ENCODE assay signal across 9 mouse cellular contexts in genomic region chr7:118111128-118111527, GRCm38 (mm10). TPM values are rescaled to one million over a fixed set of nuclear protein-coding genes. Genes with fewer than 3 reads are reported as not detected.
DNase-seq lines count a peak whose midpoint lies in the region; ATAC-seq and TF ChIP-seq lines count a peak whose summit lies in the region.
"Had no signal": no experiment of that assay in that cellular context is flagged by ENCODE, and none has a peak within 500 bp of the region (broad histone marks: within the 10 kb centered on the region; RNA-seq: fewer than 3 reads in every experiment).

No protein-coding gene starts in this region.

- no peak overlapping the region for H3K4me2 ChIP-seq in forebrain, embryonic 16.5 days (ENCODE audit: low read length)
- H3K4me2 ChIP-seq in liver, embryonic 14.5 days (ENCODE audit: low read depth): peak overlapping the region; percentile 81

- 82% methylated on average over 3 of the region's 3 CpGs for WGBS in forebrain, embryonic 10.5 days
- 78% methylated on average over 3 of the region's 3 CpGs for WGBS in forebrain, embryonic 16.5 days
- 57% methylated on average over 3 of the region's 3 CpGs for WGBS in liver, embryonic 14.5 days (ENCODE audit: insufficient replicate concordance)

- no peak for TF ChIP-seq CTCF in liver, embryonic 14.5 days (IDR thresholded peaks at IDR 0.05; ENCODE audit: low read depth)

- no peak for ATAC-seq in forebrain, embryonic 16.5 days
- no peak for ATAC-seq in megakaryocyte, adult 5-6 weeks (ENCODE audit: poor library complexity, severe bottlenecking)
- no peak for ATAC-seq in liver, embryonic 14.5 days (ENCODE audit: insufficient read depth)

- no peaks in the 10 kb centered on the region for H3K9me3 ChIP-seq in forebrain, embryonic 10.5 days
- H3K9me3 ChIP-seq in forebrain, embryonic 16.5 days (ENCODE audit: control insufficient read depth, low read length): no peaks in the 10 kb centered on the region
- no peaks in the 10 kb centered on the region for H3K9me3 ChIP-seq in megakaryocyte, embryonic 14.5 days
- no peaks in the 10 kb centered on the region for H3K9me3 ChIP-seq in liver, embryonic 14.5 days (ENCODE audit: control insufficient read depth, low read length)

- no peak overlapping the region for H3K9ac ChIP-seq in forebrain, embryonic 16.5 days (replicated peaks; ENCODE audit: low read depth, low read length)
- peak overlapping the region; percentile 19 for H3K9ac ChIP-seq in liver, embryonic 14.5 days (replicated peaks)

- peak overlapping the region; percentile 99; the same call in 1 of the 2 replicates for H3K4me3 ChIP-seq in forebrain, embryonic 10.5 days
- H3K4me3 ChIP-seq in forebrain, embryonic 16.5 days (replicated peaks; ENCODE audit: low read length): no peak overlapping the region
- H3K4me3 ChIP-seq in megakaryocyte, embryonic 14.5 days (replicated peaks): peak overlapping the region; percentile 57
- H3K4me3 ChIP-seq in liver, embryonic 14.5 days (ENCODE audit: insufficient read depth in 1 of 2, low read depth in 2 of 2, low read length in 2 of 2): peak overlapping the region; percentile 13 to 29

- H3K36me3 ChIP-seq in forebrain, embryonic 10.5 days (replicated peaks): peaks cover 89% of the 10 kb centered on the region
- peaks cover 30% of the 10 kb centered on the region for H3K36me3 ChIP-seq in forebrain, embryonic 16.5 days (ENCODE audit: control insufficient read depth, insufficient read depth)
- H3K36me3 ChIP-seq in megakaryocyte, embryonic 14.5 days (replicated peaks; ENCODE audit: low read length): peaks cover 85% of the 10 kb centered on the region
- peaks cover 88% of the 10 kb centered on the region for H3K36me3 ChIP-seq in liver, embryonic 14.5 days (replicated peaks; ENCODE audit: control insufficient read depth, insufficient read depth, low read depth)

- H3K4me1 ChIP-seq in forebrain, embryonic 10.5 days: peaks cover 51% of the 10 kb centered on the region
- H3K4me1 ChIP-seq in forebrain, embryonic 16.5 days (replicated peaks; ENCODE audit: control insufficient read depth, insufficient read depth, low read length): peaks cover 45% of the 10 kb centered on the region
- H3K4me1 ChIP-seq in megakaryocyte, embryonic 14.5 days: peaks cover 84% of the 10 kb centered on the region
- H3K4me1 ChIP-seq in liver, embryonic 14.5 days (replicated peaks; ENCODE audit: control insufficient read depth in 2 of 2, insufficient read depth in 2 of 2, low read length in 1 of 2): peaks cover 17 to 35% of the 10 kb centered on the region in 2 experiments

- TF ChIP-seq EP300 in liver, embryonic 14.5 days (IDR thresholded peaks at IDR 0.05; ENCODE audit: low read depth): no peak

- H3K27ac ChIP-seq in forebrain, embryonic 10.5 days: no peak overlapping the region
- H3K27ac ChIP-seq in forebrain, embryonic 16.5 days (ENCODE audit: low read length): no peak overlapping the region
- H3K27ac ChIP-seq in liver, embryonic 14.5 days: no peak overlapping the region

- no peaks in the 10 kb centered on the region for H3K27me3 ChIP-seq in forebrain, embryonic 10.5 days (ENCODE audit: poor library complexity, severe bottlenecking)
- H3K27me3 ChIP-seq in forebrain, embryonic 16.5 days (replicated peaks; ENCODE audit: control insufficient read depth, insufficient read depth, low read length): no peaks in the 10 kb centered on the region
- H3K27me3 ChIP-seq in megakaryocyte, embryonic 14.5 days (replicated peaks): no peaks in the 10 kb centered on the region
- no peaks in the 10 kb centered on the region for H3K27me3 ChIP-seq in liver, embryonic 14.5 days (ENCODE audit: control insufficient read depth, insufficient read depth, low read length)

- no peak for DNase-seq in forebrain, embryonic 10.5 days (ENCODE audit: extremely low spot score, low spot score)
- DNase-seq in liver, embryonic 14.5 days (ENCODE audit: low read depth in 3 of 3, low spot score in 3 of 3): no peak
- no peak for DNase-seq in urinary bladder, adult 18-20 months (ENCODE audit: low spot score in 2 of 2)
- no peak for DNase-seq in testis, postnatal 14 days (ENCODE audit: low spot score)
- no peak for DNase-seq in kidney, postnatal 36 days
- DNase-seq: spleen, adult 18-20 months had no signal

RNA-seq across cellular contexts. Expression of gene Rps15a, which starts 4.9 kb away (rescaled TPM):
- polyA plus RNA-seq in forebrain, embryonic 10.5 days (2016; fragmentation: Nextera tagmentation; extraction: Ambion mirVana): 655 and 667 TPM in 2 replicates
- 414 and 460 TPM in 2 replicates for polyA plus RNA-seq in forebrain, embryonic 16.5 days (2015; fragmentation: Nextera tagmentation; extraction: Ambion mirVana)
- 17.8 TPM in 1 of 2 replicates, not detected in the other for polyA plus RNA-seq in megakaryocyte, embryonic 14.5 days (2012; ENCODE audit: insufficient read depth, low replicate concordance)
- total RNA-seq in megakaryocyte, adult 5-6 weeks (2015): 1,555 and 1,680 TPM in 2 replicates
- total RNA-seq in megakaryocyte, adult 5-6 weeks (2017): 559 and 757 TPM in 2 replicates
- polyA plus RNA-seq in liver, embryonic 14.5 days (2012; rRNA removed): 496 and 1,501 TPM in 2 replicates
- 630 and 672 TPM in 2 replicates for polyA plus RNA-seq in liver, embryonic 14.5 days (2014; fragmentation: Nextera tagmentation; extraction: Ambion mirVana)

RNA-seq across cellular contexts. Expression of gene Arl6ip1, which starts 18.3 kb away (rescaled TPM):
- 495 and 509 TPM in 2 replicates for polyA plus RNA-seq in forebrain, embryonic 10.5 days (2016; fragmentation: Nextera tagmentation; extraction: Ambion mirVana)
- polyA plus RNA-seq in forebrain, embryonic 16.5 days (2015; fragmentation: Nextera tagmentation; extraction: Ambion mirVana): 497 and 550 TPM in 2 replicates
- polyA plus RNA-seq in megakaryocyte, embryonic 14.5 days (2012; ENCODE audit: insufficient read depth, low replicate concordance): 8.6 and 11.6 TPM in 2 replicates
- 322 and 348 TPM in 2 replicates for total RNA-seq in megakaryocyte, adult 5-6 weeks (2015)
- total RNA-seq in megakaryocyte, adult 5-6 weeks (2017): 267 and 301 TPM in 2 replicates
- 109 and 184 TPM in 2 replicates for polyA plus RNA-seq in liver, embryonic 14.5 days (2012; rRNA removed)
- 224 and 231 TPM in 2 replicates for polyA plus RNA-seq in liver, embryonic 14.5 days (2014; fragmentation: Nextera tagmentation; extraction: Ambion mirVana)

Comparison
In these comparisons a context has a peak if more than half of its experiments do, and no peak if none do; other contexts are left out.
1. RNA of gene Rps15a, which starts 4.9 kb away (polyA plus RNA-seq): 496 to 1,501 TPM in liver, embryonic 14.5 days, 655 to 667 TPM in forebrain, embryonic 10.5 days and 414 to 460 TPM in forebrain, embryonic 16.5 days; 17.8 TPM in megakaryocyte, embryonic 14.5 days; every median in the first group is over 10 times any median in the second.